Mouse (Mus musculus) urinary bladder, postnatal 4 days (tissue): ENCODE data around the gene Ripor1.
"Not testable (repeated sequence)": the region's sequence is repeated elsewhere in the genome, so short reads cannot be mapped to it uniquely, and the experiment has no call there.

Experiments
- DNase-seq, 2 experiments: peaks; one replicate each; pipeline ENCODE4 v3.0.0; 2021 to 2022; ENCODE audit warnings: low spot score in 2 of 2

The Ripor1 gene

GRCm38 (mm10) chr8:105604804-105605381 is at the start of gene Ripor1:
Gene Ripor1 (plus strand): TSS chr8:105605255.
- peak; percentile 76 for DNase-seq

GRCm38 (mm10) chr8:105562863-105563262 is 42.2 kb upstream of the Ripor1 start:
- no peak for DNase-seq

- DNase-seq, result no peak
Measured at GRCm38 (mm10) chr8:105563871-105564270, 41.2 kb upstream of the Ripor1 start.

GRCm38 (mm10) chr8:105564573-105565229 is 40.4 kb upstream of the Ripor1 start:
- not testable (repeated sequence) for DNase-seq

- DNase-seq, result no peak
Measured at GRCm38 (mm10) chr8:105565401-105565881, 39.6 kb upstream of the Ripor1 start.

GRCm38 (mm10) chr8:105565952-105566702 is 38.9 kb upstream of the Ripor1 start, which contains the start of gene Atp6v0d1:
Gene Atp6v0d1 (minus strand): TSS chr8:105566047.
- DNase-seq, result peak; percentile 99

- peak in 1 of 2 experiments; percentile 18 for DNase-seq
Measured at GRCm38 (mm10) chr8:105566703-105567595, 38.1 kb upstream of the Ripor1 start.

- no peak for DNase-seq
Measured at GRCm38 (mm10) chr8:105571810-105572209, 33.2 kb upstream of the Ripor1 start.

- peak in 1 of 2 experiments; percentile 71 for DNase-seq
Measured at GRCm38 (mm10) chr8:105573427-105573826, 31.6 kb upstream of the Ripor1 start.

- no peak for DNase-seq
Measured at GRCm38 (mm10) chr8:105574741-105575140, 30.3 kb upstream of the Ripor1 start.

GRCm38 (mm10) chr8:105575538-105575937 is 29.5 kb upstream of the Ripor1 start:
- DNase-seq, result no peak

- no peak for DNase-seq
Measured at GRCm38 (mm10) chr8:105579719-105580118, 25.3 kb upstream of the Ripor1 start.

- no peak for DNase-seq
Measured at GRCm38 (mm10) chr8:105592431-105592830, 12.6 kb upstream of the Ripor1 start.

GRCm38 (mm10) chr8:105593859-105594258 is 11.2 kb upstream of the Ripor1 start:
- DNase-seq, result peak in 1 of 2 experiments; percentile 38

GRCm38 (mm10) chr8:105594451-105595242 is 10.4 kb upstream of the Ripor1 start:
- DNase-seq, result no peak

GRCm38 (mm10) chr8:105596362-105597034 is 8.6 kb upstream of the Ripor1 start:
- DNase-seq, result peak; percentile 58 to 73

- DNase-seq, result no peak
Measured at GRCm38 (mm10) chr8:105598777-105599176, 6.3 kb upstream of the Ripor1 start.

GRCm38 (mm10) chr8:105601301-105601700 is 3.8 kb upstream of the Ripor1 start:
- no peak for DNase-seq

GRCm38 (mm10) chr8:105602540-105602939 is 2.5 kb upstream of the Ripor1 start:
- DNase-seq, result not testable (repeated sequence)
